Mouse (Mus musculus): Measurements from ENCODE around the gene Lyar.

GRCm38 (mm10) chr5:38190907-38191306 lies 29.4 kb upstream of the Lyar start:
- TF ChIP-seq USF1 (IDR thresholded peaks at IDR 0.05; ENCODE audit: low read depth) (no peak), E2F4 (IDR thresholded peaks at IDR 0.05; ENCODE audit: insufficient read depth) (no peak), MAX (IDR thresholded peaks at IDR 0.05; ENCODE audit: low read depth) (no peak), TCF12 (IDR thresholded peaks at IDR 0.05; ENCODE audit: insufficient read depth, poor library complexity, severe bottlenecking) (no peak), TCF3 (IDR thresholded peaks at IDR 0.05; ENCODE audit: insufficient read length, low read depth) (no peak), POLR2A (IDR thresholded peaks at IDR 0.05; ENCODE audit: insufficient read length, low read depth) (no peak), MYOG (IDR thresholded peaks at IDR 0.05; ENCODE audit: control insufficient read depth in 1 of 3, insufficient read depth in 1 of 3, insufficient read length in 2 of 3, low read depth in 2 of 3) (no peak), MYOD1 (IDR thresholded peaks at IDR 0.05; ENCODE audit: control insufficient read depth in 1 of 3, insufficient read length in 2 of 3, low read depth in 2 of 3) (peak; percentile 44 to 81 (median 52)), REST (IDR thresholded peaks at IDR 0.05; ENCODE audit: insufficient read depth, insufficient read length) (no peak), CEBPB (IDR thresholded peaks at IDR 0.05; ENCODE audit: insufficient read depth, poor library complexity, severe bottlenecking) (no peak)
